Mouse (Mus musculus) midbrain, embryonic 14.5 days (tissue): ENCODE measurements around the gene Gadd45a. TPM values are rescaled to one million over a fixed set of nuclear protein-coding genes. Genes with fewer than 3 reads are reported as not detected.

ENCODE experiments used
- ATAC-seq: fragments of 200-750 bp; cut with Nextera tagmentation; 2 replicates; pipeline ENCODE4 v1.8.0; 2017; ENCODE audit warnings: moderate number of reproducible peaks, moderate library complexity; ENCODE audit not compliant: low FRiP score, low TSS enrichment
- DNase-seq: peaks from one replicate; pipeline ENCODE4 v3.0.0-alpha.2; 2015
- H3K27ac ChIP-seq: fragments of 300-500 bp; sonication (generic); replicated peaks from 2 replicates; pipeline ENCODE4 v1.5.1; 2014; ENCODE audit warnings: mild to moderate bottlenecking, low read depth, low read length, moderate library complexity
- H3K27me3 ChIP-seq: fragments of 300-500 bp; sonication (generic); 2 replicates; pipeline ENCODE4 v1.6.1; 2014; ENCODE audit warnings: low read length, control low read depth, mixed read lengths; ENCODE audit not compliant: control insufficient read depth, insufficient read depth
- H3K36me3 ChIP-seq: fragments of 300-500 bp; sonication (generic); 2 replicates; pipeline ENCODE4 v1.6.1; 2014; ENCODE audit warnings: low read length, control low read depth; ENCODE audit not compliant: control insufficient read depth, insufficient read depth
- H3K4me1 ChIP-seq: fragments of 300-500 bp; sonication (generic); 2 replicates; pipeline ENCODE4 v1.6.1; 2014; ENCODE audit warnings: mild to moderate bottlenecking, antibody characterized with exemption, low read length, control low read depth; ENCODE audit not compliant: control insufficient read depth, insufficient read depth
- H3K4me2 ChIP-seq: fragments of 300-500 bp; sonication (generic); 2 replicates; pipeline ENCODE4 v1.6.1; 2014; ENCODE audit warnings: mild to moderate bottlenecking, low read length, moderate library complexity
- H3K4me3 ChIP-seq: fragments of 300-500 bp; sonication (generic); replicated peaks from 2 replicates; pipeline ENCODE4 v1.5.1; 2014; ENCODE audit warnings: low read depth, low read length
- H3K9ac ChIP-seq: fragments of 300-500 bp; sonication (generic); replicated peaks from 2 replicates; pipeline ENCODE4 v1.6.1; 2014; ENCODE audit warnings: mild to moderate bottlenecking, low read length, moderate library complexity
- H3K9me3 ChIP-seq: fragments of 300-500 bp; sonication (generic); 2 replicates; pipeline ENCODE4 v1.6.1; 2016; ENCODE audit warnings: low read length, control low read depth, mixed read lengths; ENCODE audit not compliant: control insufficient read depth
- WGBS: fragments of 180-500 bp; shearing (Covaris S2); extraction: QIAGEN DNeasy Blood & Tissue Kit; methylation state at CpG from one replicate; pipeline ENCODE4 v1.1.7; 2014; 5-methylcytosine and 5-hydroxymethylcytosine counted together
- polyA plus RNA-seq: library from polyadenylated mRNA; unstranded; fragments of >200 nt; fragmentation: Nextera tagmentation; extraction: Ambion mirVana; gene quantifications from 2 replicates; pipeline ENCODE4 v1.2.1, GENCODE M21; 2014

Gene Gadd45a
- polyA plus RNA-seq, 1 experiment from 2014 or later, result 13.7 TPM

GRCm38 (mm10) chr6:66988363-66988762 is 48.9 kb downstream of the Gadd45a start:
- H3K4me3 ChIP-seq, result no peak overlapping the region
- no peaks in the 10 kb centered on the region for H3K4me1 ChIP-seq
- WGBS, result 90% methylated on average over 9 of the region's 9 CpGs
- H3K9me3 ChIP-seq, result no peaks in the 10 kb centered on the region
- H3K9ac ChIP-seq, result no peak overlapping the region
- DNase-seq, result no peak
- ATAC-seq, result no peak
- H3K27ac ChIP-seq, result no peak overlapping the region
- H3K36me3 ChIP-seq, result no peaks in the 10 kb centered on the region
- H3K27me3 ChIP-seq, result no peaks in the 10 kb centered on the region
- no peak overlapping the region for H3K4me2 ChIP-seq

- H3K27me3 ChIP-seq, result no peaks in the 10 kb centered on the region
- WGBS, result 84% methylated on average over 3 of the region's 3 CpGs
- H3K27ac ChIP-seq, result no peak overlapping the region
- no peak for DNase-seq
- no peak overlapping the region for H3K9ac ChIP-seq
- no peak for ATAC-seq
- H3K4me2 ChIP-seq, result no peak overlapping the region
- no peak overlapping the region for H3K4me3 ChIP-seq
- H3K9me3 ChIP-seq, result no peaks in the 10 kb centered on the region
- no peaks in the 10 kb centered on the region for H3K36me3 ChIP-seq
- H3K4me1 ChIP-seq, result no peaks in the 10 kb centered on the region
These were observed 49.6 kb downstream of the Gadd45a start for GRCm38 (mm10) chr6:66987643-66988042.

GRCm38 (mm10) chr6:66986063-66986462 is 51.2 kb downstream of the Gadd45a start:
- 78% methylated on average over 12 of the region's 12 CpGs for WGBS
- no peaks in the 10 kb centered on the region for H3K9me3 ChIP-seq
- H3K4me2 ChIP-seq, result no peak overlapping the region
- DNase-seq (no peak), ATAC-seq (no peak)
- H3K27ac ChIP-seq, result no peak overlapping the region
- H3K36me3 ChIP-seq, result no peaks in the 10 kb centered on the region
- no peak overlapping the region for H3K9ac ChIP-seq
- H3K4me1 ChIP-seq, result no peaks in the 10 kb centered on the region
- H3K27me3 ChIP-seq, result no peaks in the 10 kb centered on the region
- H3K4me3 ChIP-seq, result no peak overlapping the region

- Histone ChIP-seq H3K4me3 (no peak overlapping the region), H3K36me3 (no peaks in the 10 kb centered on the region), H3K9me3 (no peaks in the 10 kb centered on the region), H3K4me2 (no peak overlapping the region), H3K9ac (no peak overlapping the region), H3K27me3 (no peaks in the 10 kb centered on the region), H3K27ac (no peak overlapping the region), H3K4me1 (no peaks in the 10 kb centered on the region)
- ATAC-seq (no peak), DNase-seq (no peak)
- 75% methylated on average over 7 of the region's 7 CpGs for WGBS
These were observed 51.8 kb downstream of the Gadd45a start for GRCm38 (mm10) chr6:66985500-66985899.

Other genes starting within 250 kb of the Gadd45a start
- gene Vmn1r39, start 226.8 kb downstream of the Gadd45a start, polyA plus RNA-seq, result not detected in 2 replicates
- 34.7 and 36.7 TPM in 2 replicates for gene Gng12, start 141.1 kb downstream of the Gadd45a start, polyA plus RNA-seq
- 325 and 337 TPM in 2 replicates for gene Serbp1, start 200.7 kb upstream of the Gadd45a start, polyA plus RNA-seq